Mouse (Mus musculus): ENCODE data around the gene Exoc5.
A peak's percentile ranks its signal among the peaks of the same experiment; 100 is the strongest.
"Not testable (repeated sequence)": the region's sequence is repeated elsewhere in the genome, so short reads cannot be mapped to it uniquely, and the experiment has no call there.

Exoc5 gene

DNA sequence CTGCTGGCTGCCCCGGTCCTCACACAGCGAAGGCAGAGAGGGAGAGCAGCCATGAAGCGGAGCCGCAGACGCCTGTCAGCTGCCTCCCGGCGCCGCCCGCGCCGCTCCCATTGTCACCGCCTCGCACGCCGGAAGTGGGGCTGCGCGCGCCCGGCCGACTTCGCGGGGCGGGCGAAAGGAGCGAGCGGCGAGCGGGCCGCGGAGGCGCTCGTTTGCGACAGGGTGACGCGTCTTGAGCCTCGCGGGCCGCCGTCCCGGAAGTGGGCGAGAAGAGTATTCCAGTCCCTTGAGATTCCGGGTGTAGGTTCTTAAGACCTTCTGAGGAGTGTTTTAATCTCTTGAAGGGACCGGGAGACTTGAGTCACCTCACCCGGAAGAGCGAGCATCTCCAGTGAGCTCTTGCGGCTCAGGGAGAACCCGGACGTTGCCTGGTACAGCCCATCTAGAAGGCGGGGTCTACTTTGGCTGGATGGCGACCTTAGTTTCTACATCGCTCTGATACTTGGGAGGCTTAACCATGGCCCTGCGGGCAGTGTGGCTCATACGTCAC lies at the start of gene Exoc5:
TSS of gene Exoc5 (minus strand) at position 380 of the 550 bp plus-strand sequence.
- DNase-seq (ENCODE audit: low spot score in 2 of 2), result peak; percentile 91 to 96

DNA sequence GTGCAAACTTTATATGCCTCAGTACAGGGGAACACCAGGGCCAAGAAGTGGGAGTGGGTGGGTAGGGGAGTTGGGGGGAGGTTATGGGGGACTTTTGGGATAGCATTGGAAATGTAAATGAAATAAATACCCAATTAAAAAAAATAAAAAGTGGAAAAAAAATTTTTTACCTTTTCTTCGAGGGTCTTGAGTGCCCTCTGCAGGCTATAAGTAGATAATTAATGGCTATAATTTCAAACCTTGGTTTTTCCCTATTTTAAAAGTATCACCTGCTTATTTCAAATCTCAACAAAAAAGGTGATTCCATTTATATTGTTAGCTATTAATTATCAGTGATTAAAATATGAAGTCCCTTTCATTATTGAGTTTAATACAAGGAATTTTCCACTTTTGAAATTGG lies 25.3 kb upstream of the Exoc5 start:
- not testable (repeated sequence) for DNase-seq (ENCODE audit: low spot score in 2 of 2)

DNA sequence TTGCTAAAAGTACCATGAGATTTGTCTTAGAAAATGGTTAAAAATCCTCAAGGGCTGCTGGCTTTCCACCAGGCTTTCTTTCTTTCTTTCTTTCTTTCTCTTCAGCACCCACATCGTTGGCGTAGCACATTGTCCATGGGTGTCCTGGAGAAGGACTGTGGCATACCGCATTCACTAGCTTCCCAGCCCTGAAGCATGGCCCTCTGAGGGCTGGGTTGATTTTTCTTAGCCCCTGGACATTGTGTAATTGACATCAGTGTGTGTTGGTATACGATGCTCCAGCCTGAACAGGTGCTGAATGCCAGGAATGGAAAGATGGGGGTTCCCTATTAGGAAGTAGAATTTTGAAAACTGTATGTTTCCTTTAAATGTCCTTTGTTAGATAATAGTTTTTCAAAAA lies 24.8 kb upstream of the Exoc5 start:
- no peak for DNase-seq (ENCODE audit: low spot score in 2 of 2)

GRCm38 (mm10) chr14:49090102-49090501 lies 23.6 kb upstream of the Exoc5 start:
- no peak for DNase-seq (ENCODE audit: low spot score in 2 of 2)

DNA sequence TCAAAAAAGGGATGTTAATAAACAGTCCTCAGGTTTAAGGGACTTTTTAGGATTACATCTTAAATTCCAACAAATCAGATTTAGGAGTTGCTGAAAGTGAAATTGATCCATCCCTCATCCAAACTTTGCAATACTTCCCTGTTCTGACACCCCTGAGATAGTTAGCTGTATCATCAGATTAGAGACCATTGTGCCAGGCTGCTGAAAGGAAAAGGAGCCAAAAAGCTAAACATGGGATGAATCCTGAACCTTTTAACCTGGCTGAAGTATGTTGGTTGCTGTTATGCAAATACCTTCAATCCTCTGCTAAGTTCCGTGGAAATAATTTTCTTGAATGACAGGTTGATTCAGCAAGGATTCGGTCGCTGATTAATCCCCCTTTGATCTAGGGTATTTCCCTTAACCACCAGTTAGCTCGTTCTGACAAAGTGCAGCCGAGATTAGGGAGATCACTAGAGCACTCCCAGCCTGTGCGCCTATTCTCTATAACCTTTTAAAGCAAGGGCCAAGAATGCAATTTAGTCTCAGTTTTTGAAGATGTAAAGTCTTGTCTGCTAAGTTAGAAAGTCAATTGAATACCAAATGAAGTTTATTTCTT lies 23.1 kb upstream of the Exoc5 start:
- no peak for DNase-seq (ENCODE audit: low spot score in 2 of 2)

- no peak for DNase-seq (ENCODE audit: low spot score in 2 of 2)
These were observed 21.9 kb upstream of the Exoc5 start for GRCm38 (mm10) chr14:49088155-49089048.

GRCm38 (mm10) chr14:49086522-49086921 lies 20.1 kb upstream of the Exoc5 start:
- DNase-seq (ENCODE audit: low spot score in 2 of 2), result no peak

DNA sequence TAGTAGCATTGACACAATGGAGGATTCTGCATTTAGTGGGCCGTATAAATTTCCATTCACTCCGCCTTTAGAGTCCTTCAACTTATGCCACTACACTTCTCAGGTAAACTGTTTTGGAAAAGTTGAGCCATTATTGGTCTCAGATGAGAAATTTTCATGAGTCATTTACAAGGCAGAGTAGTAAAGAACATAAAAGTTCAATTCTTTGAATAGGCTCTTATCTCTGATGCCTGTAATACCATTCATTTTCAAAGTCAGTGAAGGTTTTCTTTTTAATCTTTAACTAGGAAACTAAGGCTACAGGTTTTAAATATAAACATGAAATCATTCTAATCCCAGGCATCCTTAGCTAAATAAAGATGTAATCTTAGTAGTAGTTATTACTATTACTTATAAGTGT lies 12.4 kb upstream of the Exoc5 start:
- DNase-seq (ENCODE audit: low spot score in 2 of 2), result no peak

DNA sequence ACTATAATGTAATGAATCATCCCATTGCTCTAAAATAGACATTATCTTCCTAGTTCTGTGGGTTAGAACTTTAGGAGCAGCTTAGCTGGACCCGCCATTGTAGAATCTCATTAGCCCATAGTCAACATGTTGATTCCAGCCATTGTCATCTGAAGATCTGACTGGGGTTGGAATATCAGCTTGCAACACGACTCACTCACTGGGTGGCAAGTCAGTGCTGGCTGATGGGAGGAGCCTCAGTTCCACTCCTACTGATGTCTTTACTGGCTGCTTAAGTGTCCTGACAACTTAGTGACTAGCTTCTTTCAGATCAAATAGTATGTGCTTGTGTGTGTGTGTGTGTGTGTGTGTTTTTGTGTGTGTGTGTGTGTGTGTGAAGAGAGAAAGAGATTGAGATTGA lies 7.9 kb upstream of the Exoc5 start:
- DNase-seq (ENCODE audit: low spot score in 2 of 2), result no peak

- peak in 1 of 2 experiments; percentile 40 for DNase-seq (ENCODE audit: low spot score in 2 of 2)
These were observed 7.4 kb upstream of the Exoc5 start for GRCm38 (mm10) chr14:49073896-49074295.

GRCm38 (mm10) chr14:49072837-49073236 lies 6.4 kb upstream of the Exoc5 start:
- DNase-seq (ENCODE audit: low spot score in 2 of 2), result no peak

DNA sequence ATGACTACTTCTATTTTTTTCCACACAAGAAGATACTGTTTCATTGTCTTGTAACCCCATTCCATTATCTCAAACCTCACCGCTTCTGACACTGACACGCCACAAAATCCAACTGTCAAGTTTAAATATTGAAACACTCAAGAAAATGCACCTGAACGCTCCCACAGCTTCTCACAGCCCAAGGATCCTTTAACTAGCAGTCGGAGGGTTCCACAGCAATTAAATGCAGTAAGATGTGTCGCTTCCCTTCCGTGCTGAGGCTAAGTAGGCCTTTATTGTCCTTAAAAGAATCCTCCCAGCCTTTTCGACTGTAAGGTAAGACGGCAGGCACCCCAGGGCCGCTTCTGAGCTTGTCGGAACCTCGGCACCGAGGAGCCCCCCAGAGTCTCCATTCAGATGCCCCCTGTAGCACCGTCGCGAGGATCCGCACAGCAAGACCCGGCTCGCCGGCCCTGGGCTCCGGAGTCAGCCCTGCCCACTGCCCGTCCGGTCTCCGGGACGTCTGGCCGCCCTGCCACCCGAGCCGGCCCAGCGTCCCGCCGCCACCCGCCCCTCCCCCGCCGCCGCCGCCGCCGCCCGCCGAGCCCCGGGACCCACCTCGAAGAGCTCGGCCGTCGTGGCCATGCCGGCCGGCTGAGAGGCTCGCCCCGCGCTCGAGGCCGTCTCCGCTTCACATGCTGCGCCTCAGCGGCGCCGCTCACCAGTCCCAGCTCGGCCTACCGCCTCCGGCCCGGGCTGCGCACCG lies 752 bp downstream of the Exoc5 start, which contains the start of gene Ap5m1:
TSS of gene Ap5m1 (plus strand) at position 569 of the 745 bp plus-strand sequence.
- peak in 1 of 2 experiments; percentile 25 for DNase-seq (ENCODE audit: low spot score in 2 of 2)

DNA sequence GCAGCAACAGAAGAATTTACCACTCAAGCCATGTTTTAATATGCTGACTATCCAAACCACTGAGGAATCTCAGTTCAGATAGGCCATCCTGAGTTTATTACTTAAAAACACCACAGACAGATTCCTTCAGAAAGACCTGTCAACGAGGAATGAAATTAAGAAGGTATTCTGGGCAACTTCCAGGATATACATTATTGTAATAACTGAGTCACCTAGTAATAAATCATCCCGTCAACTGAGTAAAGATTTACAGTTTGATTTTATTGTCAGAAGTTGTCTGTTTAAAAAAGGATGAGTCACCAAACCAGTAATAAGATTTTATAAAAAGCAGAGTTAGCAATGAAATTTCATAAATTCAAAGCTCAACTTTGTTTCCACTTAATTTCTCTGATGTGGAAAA lies 2.6 kb downstream of the Exoc5 start:
- no peak for DNase-seq (ENCODE audit: low spot score in 2 of 2)

DNA sequence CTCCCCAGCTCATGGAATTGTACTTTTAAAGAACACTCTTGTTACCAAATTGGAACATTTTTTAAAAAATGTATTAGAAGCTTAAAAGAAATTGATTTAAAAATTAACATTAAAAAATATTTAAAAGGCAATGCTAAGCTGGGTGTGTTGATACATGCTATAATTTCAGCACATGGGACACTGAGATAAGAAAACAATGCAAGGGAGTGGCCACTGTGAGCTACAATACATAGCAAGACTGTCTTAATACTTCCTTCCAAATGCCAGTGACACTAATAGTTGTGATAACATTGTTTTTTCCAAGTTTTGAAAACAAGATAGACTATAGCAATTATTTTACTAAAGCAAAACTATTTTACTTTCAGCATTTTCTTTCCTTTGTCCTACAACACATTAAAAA lies 17.0 kb downstream of the Exoc5 start:
- DNase-seq (ENCODE audit: low spot score in 2 of 2), result no peak

DNA sequence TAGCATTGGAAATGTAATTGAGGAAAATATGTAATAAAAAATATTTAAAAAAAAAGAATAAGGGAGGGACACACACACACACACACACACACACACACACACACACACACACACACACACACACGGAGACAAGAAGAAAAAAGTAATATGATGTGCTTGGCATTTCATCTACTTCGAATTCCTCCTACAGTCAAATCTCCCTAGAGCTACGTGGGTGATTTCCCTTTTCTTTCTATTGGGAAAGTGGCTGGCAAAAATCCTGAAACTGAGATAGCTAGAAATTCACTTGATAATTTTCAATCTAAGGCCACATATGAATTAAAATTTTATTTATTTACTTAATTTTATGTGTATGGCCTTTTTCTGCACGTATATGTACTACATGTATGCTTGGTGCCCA lies 20.8 kb downstream of the Exoc5 start:
- DNase-seq (ENCODE audit: low spot score in 2 of 2), result no peak

GRCm38 (mm10) chr14:49028991-49029390 lies 37.5 kb downstream of the Exoc5 start:
- no peak for DNase-seq (ENCODE audit: low spot score in 2 of 2)

- no peak for DNase-seq (ENCODE audit: low spot score in 2 of 2)
These were observed 38.6 kb downstream of the Exoc5 start for GRCm38 (mm10) chr14:49027779-49028368.

DNA sequence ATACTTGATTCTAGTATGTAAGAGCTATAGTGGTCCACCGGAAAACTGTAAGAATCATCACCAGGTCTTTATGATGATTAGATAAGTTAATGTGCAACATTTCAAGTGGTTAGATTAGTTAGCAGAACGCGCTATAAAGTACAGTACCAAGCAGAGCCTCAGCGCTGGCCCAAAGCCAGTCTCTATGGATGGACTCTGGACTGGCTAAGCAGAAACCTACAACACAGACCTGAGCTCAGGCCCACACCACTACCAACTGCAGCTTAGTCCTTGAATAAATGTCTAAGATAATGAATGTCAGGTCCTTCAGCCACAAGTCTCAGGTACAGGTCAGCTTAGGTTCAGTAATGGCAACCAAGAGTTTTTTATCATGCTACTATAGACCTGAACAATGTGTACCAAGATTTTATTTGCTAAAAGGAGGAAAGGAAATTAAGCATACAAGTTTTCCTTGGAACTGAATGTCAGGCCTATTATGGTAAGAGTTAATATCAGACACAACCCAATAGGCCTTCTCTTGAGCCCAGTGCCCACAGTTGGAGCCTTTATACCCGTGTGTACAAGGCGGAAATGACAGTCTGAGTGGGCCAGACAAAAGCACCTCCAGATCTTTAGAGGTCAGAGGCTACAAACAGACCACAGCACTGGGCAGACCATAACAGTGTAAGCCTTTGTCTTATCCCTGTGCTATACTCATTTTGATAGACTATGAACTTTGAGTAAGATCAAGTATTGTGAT lies 39.2 kb downstream of the Exoc5 start:
- DNase-seq (ENCODE audit: low spot score in 2 of 2), result no peak

DNA sequence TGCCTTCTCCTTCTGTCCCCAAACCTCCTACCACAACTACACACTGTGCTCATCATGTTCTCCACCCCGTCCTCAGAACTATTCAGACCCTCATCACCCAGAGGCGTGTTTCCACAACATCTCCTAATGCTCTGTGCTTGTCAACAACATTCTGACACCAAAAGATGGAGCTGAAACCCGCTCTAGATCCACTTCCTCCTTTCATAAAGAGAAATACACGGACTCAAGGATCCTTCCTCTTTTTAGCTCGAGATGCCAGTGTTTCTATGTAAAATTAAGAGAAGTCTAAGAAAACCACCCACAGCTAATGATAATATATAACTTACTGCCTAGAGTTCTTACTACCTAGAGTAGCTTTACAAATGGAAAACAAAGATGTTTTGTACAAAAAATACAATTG lies 46.7 kb downstream of the Exoc5 start:
- DNase-seq (ENCODE audit: low spot score in 2 of 2), result no peak

GRCm38 (mm10) chr14:49008399-49009189 lies 57.9 kb downstream of the Exoc5 start:
- no peak for DNase-seq (ENCODE audit: low spot score in 2 of 2)

All from left cerebral cortex, adult 9 months (tissue).